In genomic region chr4:33309764-33310757, GRCm38 (mm10) we compare ENCODE assay signal across 8 mouse cellular contexts. TPM values are rescaled to one million over a fixed set of nuclear protein-coding genes. Genes with fewer than 3 reads are reported as not detected.
A peak's percentile ranks its signal among the peaks of the same experiment; 100 is the strongest.
DNase-seq lines count a peak whose midpoint lies in the region; ATAC-seq lines count a peak whose summit lies in the region.

Gene Rngtt (plus strand): TSS chr4:33310311.

- H3K27me3 ChIP-seq in forebrain, embryonic 14.5 days (replicated peaks; ENCODE audit: control insufficient read depth, insufficient read depth, low read length), result no peaks in the 10 kb centered on the region
- H3K27me3 ChIP-seq in neural tube, embryonic 15.5 days (replicated peaks), result no peaks in the 10 kb centered on the region

- no peaks in the 10 kb centered on the region for H3K9me3 ChIP-seq in forebrain, embryonic 14.5 days (replicated peaks; ENCODE audit: control insufficient read depth, low read length)
- H3K9me3 ChIP-seq in neural tube, embryonic 15.5 days (replicated peaks), result no peaks in the 10 kb centered on the region

- WGBS in forebrain, embryonic 14.5 days, result 3% methylated on average over 55 of the region's 60 CpGs
- WGBS in neural tube, embryonic 15.5 days, result 3% methylated on average over 60 of the region's 60 CpGs

- no peaks in the 10 kb centered on the region for H3K36me3 ChIP-seq in forebrain, embryonic 14.5 days (ENCODE audit: control insufficient read depth, insufficient read depth, low read length)
- no peaks in the 10 kb centered on the region for H3K36me3 ChIP-seq in neural tube, embryonic 15.5 days

- no peak within 1 kb of the TSS for H3K27ac ChIP-seq in forebrain, embryonic 14.5 days (ENCODE audit: low read depth, low read length)
- H3K27ac ChIP-seq in neural tube, embryonic 15.5 days (replicated peaks), result peak within 1 kb of the TSS; percentile 74

- H3K4me2 ChIP-seq in forebrain, embryonic 14.5 days (ENCODE audit: low read length), result peak within 1 kb of the TSS; percentile 86
- peak within 1 kb of the TSS; percentile 73 for H3K4me2 ChIP-seq in neural tube, embryonic 15.5 days

- H3K9ac ChIP-seq in forebrain, embryonic 14.5 days (ENCODE audit: low read length), result peak within 1 kb of the TSS; percentile 78
- H3K9ac ChIP-seq in neural tube, embryonic 15.5 days (replicated peaks), result peak within 1 kb of the TSS; percentile 75

- peak; percentile 97 for DNase-seq in ES-CJ7 (ENCODE audit: low read depth, low spot score)
- DNase-seq in cerebellum, adult 11 months, result peak; percentile 93
- DNase-seq in forebrain, embryonic 14.5 days (ENCODE audit: low spot score), result peak; percentile 98
- DNase-seq in heart, postnatal 14 days, result peak; percentile 94 to 97
- DNase-seq in layer of hippocampus, adult 11-12 months (ENCODE audit: low spot score), result peak; percentile 96
- DNase-seq in lung, adult 18-20 months, result peak; percentile 97
- DNase-seq in testis, postnatal 14 days (ENCODE audit: low spot score), result peak; percentile 97

- ATAC-seq in forebrain, embryonic 14.5 days, result peak; percentile 96
- peak; percentile 97 for ATAC-seq in neural tube, embryonic 15.5 days (ENCODE audit: low FRiP score)

- H3K4me1 ChIP-seq in forebrain, embryonic 14.5 days (ENCODE audit: control insufficient read depth, insufficient read depth, low read length), result peaks cover 6% of the 10 kb centered on the region; the same call in 1 of the 2 replicates
- H3K4me1 ChIP-seq in neural tube, embryonic 15.5 days, result peaks cover 16% of the 10 kb centered on the region

- intact Hi-C loops in heart, postnatal 14 days (cut with DNase I), result no loop called here

- peak within 1 kb of the TSS; percentile 79 for H3K4me3 ChIP-seq in forebrain, embryonic 14.5 days (ENCODE audit: low read depth, low read length)
- H3K4me3 ChIP-seq in neural tube, embryonic 15.5 days (replicated peaks), result peak within 1 kb of the TSS; percentile 79

RNA-seq across cellular contexts. Expression of gene Rngtt, which starts in this region (rescaled TPM):
- polyA plus RNA-seq in forebrain, embryonic 14.5 days (2014; fragmentation: Nextera tagmentation; extraction: Ambion mirVana), result 21.0 and 27.9 TPM in 2 replicates
- 10 to 100 TPM; 11.2 to 12.1 TPM for total RNA-seq in heart, postnatal 14 days (2021)
- 20.0 and 21.2 TPM in 2 replicates for polyA plus RNA-seq in neural tube, embryonic 15.5 days (2015; fragmentation: Nextera tagmentation; extraction: Ambion mirVana)
